Mouse (Mus musculus): ENCODE measurements at regions not wholly inside any gene's neighbourhood (a gene's known extent, or its start where the extent isn't known, plus 50 kb on each side); places are given as distances from the start of the nearest gene placed in this dataset.

DNA sequence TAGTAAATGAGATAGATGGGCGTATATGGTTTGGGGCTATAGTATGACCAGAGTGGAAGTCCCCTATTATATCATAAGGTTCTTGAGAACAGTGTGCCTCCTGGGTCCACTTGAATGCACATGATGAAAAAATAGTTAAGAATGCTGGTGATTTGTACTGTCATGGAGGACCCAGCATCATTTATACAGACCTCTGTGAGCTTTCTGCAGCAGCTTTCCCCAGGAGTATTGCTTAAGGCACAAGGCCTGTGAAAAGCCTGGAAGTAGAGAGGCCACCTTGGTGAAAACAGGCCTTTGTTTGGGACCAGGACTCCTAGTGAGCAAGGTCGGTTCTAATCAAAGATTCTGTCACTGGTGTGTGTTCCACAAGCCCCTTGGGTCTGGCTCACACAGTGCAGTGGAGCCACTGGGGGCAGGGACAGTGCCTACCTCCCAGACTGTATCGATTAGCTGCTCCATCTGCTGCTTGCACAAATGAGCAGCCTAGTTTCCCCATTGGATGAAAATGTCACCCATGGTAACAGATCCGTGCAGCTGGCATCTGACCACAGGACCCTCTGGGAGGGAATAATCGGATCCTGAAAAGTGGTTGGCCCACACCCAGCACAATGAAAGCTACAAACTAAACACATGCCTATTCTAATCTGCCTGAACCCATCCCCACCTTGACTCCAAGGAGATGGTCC is 274.2 kb upstream of the Clint1 start:
- no peak for TF ChIP-seq POLR2A (IDR thresholded peaks at IDR 0.05; ENCODE audit: borderline replicate concordance, insufficient read depth, low read length)
- no peak for TF ChIP-seq CTCF (IDR thresholded peaks at IDR 0.05; ENCODE audit: borderline replicate concordance, insufficient read depth, low read depth, low read length)

Data from cerebellum, adult 2 months (tissue).